Mouse (Mus musculus) embryonic facial prominence, embryonic 11.5 days (tissue): ENCODE data around the gene Crk. TPM values are rescaled to one million over a fixed set of nuclear protein-coding genes. Genes with fewer than 3 reads are reported as not detected.

Source experiments
- ATAC-seq: fragments of 200-750 bp; cut with Nextera tagmentation; replicated peaks from 2 replicates; pipeline ENCODE4 v1.8.0; 2017; ENCODE audit warnings: low read depth; ENCODE audit not compliant: insufficient number of reproducible peaks, low FRiP score, low TSS enrichment
- DNase-seq: peaks from one replicate; pipeline ENCODE4 v3.0.0-alpha.2; 2015; ENCODE audit warnings: low spot score
- H3K27ac ChIP-seq: fragments of 300-500 bp; sonication (generic); replicated peaks from 2 replicates; pipeline ENCODE4 v1.5.1; 2014; ENCODE audit warnings: mild to moderate bottlenecking, low read depth, low read length, control low read depth
- H3K27me3 ChIP-seq: fragments of 300-500 bp; sonication (generic); 2 replicates; pipeline ENCODE4 v1.6.1; 2014; ENCODE audit warnings: mild to moderate bottlenecking, low read length, moderate library complexity, mixed read lengths; ENCODE audit not compliant: control insufficient read depth, insufficient read depth
- H3K36me3 ChIP-seq: fragments of 300-500 bp; sonication (generic); replicated peaks from 2 replicates; pipeline ENCODE4 v1.6.1; 2014; ENCODE audit warnings: low read depth, mild to moderate bottlenecking, low read length, moderate library complexity, mixed read lengths; ENCODE audit not compliant: control insufficient read depth, insufficient read depth
- H3K4me1 ChIP-seq: fragments of 300-500 bp; sonication (generic); 2 replicates; pipeline ENCODE4 v1.6.1; 2014; ENCODE audit warnings: low read length, mixed read lengths; ENCODE audit not compliant: control insufficient read depth, insufficient read depth
- H3K4me2 ChIP-seq: fragments of 300-500 bp; sonication (generic); 2 replicates; pipeline ENCODE4 v1.6.1; 2014; ENCODE audit warnings: low read depth, mild to moderate bottlenecking, control low read depth, low read length, moderate library complexity
- H3K4me3 ChIP-seq: fragments of 300-500 bp; sonication (generic); 2 replicates; pipeline ENCODE4 v1.5.1; 2014; ENCODE audit warnings: low read depth, low read length, control low read depth
- H3K9ac ChIP-seq: fragments of 300-500 bp; sonication (generic); replicated peaks from 2 replicates; pipeline ENCODE4 v1.6.1; 2014; ENCODE audit warnings: mild to moderate bottlenecking, control low read depth, low read length
- H3K9me3 ChIP-seq: fragments of 300-500 bp; sonication (generic); replicated peaks from 2 replicates; pipeline ENCODE4 v1.6.1; 2016; ENCODE audit warnings: mild to moderate bottlenecking, low read length, inconsistent platforms, mixed read lengths; ENCODE audit not compliant: control insufficient read depth
- WGBS: fragments of 180-500 bp; shearing (Covaris S2); extraction: QIAGEN DNeasy Blood & Tissue Kit; methylation state at CpG from one replicate; pipeline ENCODE4 v1.1.7; 2014; 5-methylcytosine and 5-hydroxymethylcytosine counted together
- polyA plus RNA-seq: library from polyadenylated mRNA; unstranded; fragments of >200 nt; fragmentation: Nextera tagmentation; extraction: Ambion mirVana; gene quantifications from 2 replicates; pipeline ENCODE4 v1.2.1, GENCODE M21; 2014

Gene Crk
- polyA plus RNA-seq, 1 experiment from 2014 or later: 118 TPM

- Histone ChIP-seq H3K4me3 (no peak overlapping the region), H3K9me3 (no peaks in the 10 kb centered on the region), H3K4me1 (no peaks in the 10 kb centered on the region), H3K4me2 (no peak overlapping the region), H3K27ac (no peak overlapping the region), H3K36me3 (no peaks in the 10 kb centered on the region; the same call in 1 of the 2 replicates), H3K27me3 (no peaks in the 10 kb centered on the region), H3K9ac (no peak overlapping the region)
- ATAC-seq (no peak), DNase-seq (no peak)
- 74% methylated on average over 3 of the region's 3 CpGs for WGBS
Measured at GRCm38 (mm10) chr11:75740204-75740603, 61.1 kb downstream of the Crk start.

GRCm38 (mm10) chr11:75741615-75742014 lies 62.6 kb downstream of the Crk start:
- no peak overlapping the region for H3K4me2 ChIP-seq
- no peak overlapping the region for H3K9ac ChIP-seq
- ATAC-seq (no peak), DNase-seq (no peak)
- 71% methylated on average over 3 of the region's 3 CpGs for WGBS
- H3K27ac ChIP-seq: no peak overlapping the region
- H3K4me3 ChIP-seq: no peak overlapping the region
- no peaks in the 10 kb centered on the region for H3K4me1 ChIP-seq
- H3K36me3 ChIP-seq: no peaks in the 10 kb centered on the region; the same call in 1 of the 2 replicates
- H3K27me3 ChIP-seq: no peaks in the 10 kb centered on the region
- no peaks in the 10 kb centered on the region for H3K9me3 ChIP-seq

GRCm38 (mm10) chr11:75744761-75745160 lies 65.7 kb downstream of the Crk start:
- Histone ChIP-seq H3K9ac (no peak overlapping the region), H3K27ac (no peak overlapping the region), H3K36me3 (no peaks in the 10 kb centered on the region), H3K27me3 (no peaks in the 10 kb centered on the region), H3K9me3 (no peaks in the 10 kb centered on the region), H3K4me1 (no peaks in the 10 kb centered on the region; the same call in 1 of the 2 replicates), H3K4me3 (no peak overlapping the region), H3K4me2 (no peak overlapping the region)
- 99% methylated on average over 3 of the region's 3 CpGs for WGBS
- DNase-seq: no peak
- no peak for ATAC-seq

- no peak for DNase-seq
- Histone ChIP-seq H3K4me3 (no peak overlapping the region), H3K36me3 (no peaks in the 10 kb centered on the region), H3K27ac (no peak overlapping the region), H3K9ac (no peak overlapping the region), H3K9me3 (no peaks in the 10 kb centered on the region), H3K4me2 (no peak overlapping the region), H3K27me3 (no peaks in the 10 kb centered on the region), H3K4me1 (no peaks in the 10 kb centered on the region; the same call in 1 of the 2 replicates)
- ATAC-seq: no peak
- WGBS: 78% methylated on average over 1 of the region's 1 CpGs
Measured at GRCm38 (mm10) chr11:75750537-75750936, 71.5 kb downstream of the Crk start.

- H3K27me3 ChIP-seq: no peaks in the 10 kb centered on the region
- H3K4me1 ChIP-seq: no peaks in the 10 kb centered on the region; the same call in 1 of the 2 replicates
- DNase-seq (no peak), ATAC-seq (no peak)
- H3K36me3 ChIP-seq: no peaks in the 10 kb centered on the region; the same call in 1 of the 2 replicates
- no peak overlapping the region for H3K4me3 ChIP-seq
- no peak overlapping the region for H3K4me2 ChIP-seq
- 81% methylated on average over 4 of the region's 4 CpGs for WGBS
- no peaks in the 10 kb centered on the region for H3K9me3 ChIP-seq
- H3K27ac ChIP-seq: no peak overlapping the region
- no peak overlapping the region for H3K9ac ChIP-seq
Measured at GRCm38 (mm10) chr11:75751082-75751481, 72.0 kb downstream of the Crk start.

Other genes with a start within 250 kb of the Crk start
- 0.34 TPM in 1 of 2 replicates, not detected in the other for gene Serpinf2, start 239.7 kb upstream of the Crk start, polyA plus RNA-seq
- gene Wdr81, start 224.5 kb upstream of the Crk start, polyA plus RNA-seq: 2.3 and 4.1 TPM in 2 replicates
- 12.5 and 15.4 TPM in 2 replicates for gene Tlcd2, start 217.5 kb upstream of the Crk start, polyA plus RNA-seq
- gene Prpf8, start 192.4 kb upstream of the Crk start, polyA plus RNA-seq: 102 and 103 TPM in 2 replicates
- 0.18 and 0.27 TPM in 2 replicates for gene Rilp, start 169.2 kb upstream of the Crk start, polyA plus RNA-seq
- 2.7 and 3.3 TPM in 2 replicates for gene Scarf1, start 165.7 kb upstream of the Crk start, polyA plus RNA-seq
- gene Slc43a2, start 147.6 kb upstream of the Crk start, polyA plus RNA-seq: 2.6 and 3.2 TPM in 2 replicates
- gene Pitpna, start 91.2 kb upstream of the Crk start, polyA plus RNA-seq: 83.0 and 84.2 TPM in 2 replicates
- gene Inpp5k, start 48.3 kb upstream of the Crk start, polyA plus RNA-seq: 17.3 and 21.9 TPM in 2 replicates
- 14.1 and 14.5 TPM in 2 replicates for gene Myo1c, start 28.8 kb upstream of the Crk start, polyA plus RNA-seq
- gene Ywhae, start 53.6 kb downstream of the Crk start, polyA plus RNA-seq: 1,573 and 1,672 TPM in 2 replicates
- gene Doc2b, start 116.8 kb downstream of the Crk start, polyA plus RNA-seq: 0.46 and 0.74 TPM in 2 replicates